Mouse (Mus musculus): Measurements from ENCODE around the gene Cx3cr1.
A peak's percentile ranks its signal among the peaks of the same experiment; 100 is the strongest.

Cx3cr1 gene

GRCm38 (mm10) chr9:119889446-119889845 lies 180.2 kb downstream of the Cx3cr1 start:
- DNase-seq (ENCODE audit: low spot score), result no peak

GRCm38 (mm10) chr9:119888843-119889246 lies 180.8 kb downstream of the Cx3cr1 start:
- DNase-seq (ENCODE audit: low spot score), result peak; percentile 51

GRCm38 (mm10) chr9:119887144-119887901 lies 182.4 kb downstream of the Cx3cr1 start:
- no peak for DNase-seq (ENCODE audit: low spot score)

GRCm38 (mm10) chr9:119854170-119854569 lies 215.5 kb downstream of the Cx3cr1 start:
- no peak for DNase-seq (ENCODE audit: low spot score)

- DNase-seq (ENCODE audit: low spot score), result no peak
These were observed 216.4 kb downstream of the Cx3cr1 start for GRCm38 (mm10) chr9:119853071-119853846.

GRCm38 (mm10) chr9:119852347-119853030 lies 217.2 kb downstream of the Cx3cr1 start:
- no peak for DNase-seq (ENCODE audit: low spot score)

All from embryo, embryonic 10 days (tissue).